Mouse (Mus musculus) forebrain, embryonic 15.5 days (tissue): ENCODE results near the gene Phf2. TPM values are rescaled to one million over a fixed set of nuclear protein-coding genes. Genes with fewer than 3 reads are reported as not detected.
"Not testable (repeated sequence)": the region's sequence is repeated elsewhere in the genome, so short reads cannot be mapped to it uniquely, and the experiment has no call there.

ENCODE experiments used
- ATAC-seq: fragments of 200-750 bp; cut with Nextera tagmentation; replicated peaks from 2 replicates; pipeline ENCODE4 v1.8.0; 2017; ENCODE audit warnings: mild to moderate bottlenecking, moderate TSS enrichment, moderate library complexity
- H3K27ac ChIP-seq: fragments of 300-500 bp; sonication (generic); replicated peaks from 2 replicates; pipeline ENCODE4 v1.5.1; 2015; ENCODE audit warnings: mild to moderate bottlenecking, inconsistent platforms
- H3K27me3 ChIP-seq: fragments of 300-500 bp; sonication (generic); 2 replicates; pipeline ENCODE4 v1.6.1; 2015; ENCODE audit warnings: inconsistent platforms
- H3K36me3 ChIP-seq: fragments of 300-500 bp; sonication (generic); 2 replicates; pipeline ENCODE4 v1.6.1; 2015; ENCODE audit warnings: mild to moderate bottlenecking, inconsistent platforms
- H3K4me1 ChIP-seq: fragments of 300-500 bp; sonication (generic); 2 replicates; pipeline ENCODE4 v1.6.1; 2015; ENCODE audit warnings: inconsistent platforms
- H3K4me2 ChIP-seq: fragments of 300-500 bp; sonication (generic); replicated peaks from 2 replicates; pipeline ENCODE4 v1.6.1; 2015; ENCODE audit warnings: mild to moderate bottlenecking, inconsistent platforms
- H3K4me3 ChIP-seq: fragments of 300-500 bp; sonication (generic); 2 replicates; pipeline ENCODE4 v1.5.1; 2015; ENCODE audit warnings: mild to moderate bottlenecking, inconsistent platforms
- H3K9ac ChIP-seq: fragments of 300-500 bp; sonication (generic); replicated peaks from 2 replicates; pipeline ENCODE4 v1.6.1; 2015; ENCODE audit warnings: mild to moderate bottlenecking, inconsistent platforms
- H3K9me3 ChIP-seq: fragments of 300-500 bp; sonication (generic); 2 replicates; pipeline ENCODE4 v1.6.1; 2016; ENCODE audit warnings: inconsistent platforms
- WGBS: fragments of 180-500 bp; shearing (Covaris S2); methylation state at CpG from one replicate; pipeline ENCODE4 v1.1.7; 2015; ENCODE audit warnings: mixed read lengths; 5-methylcytosine and 5-hydroxymethylcytosine counted together
- polyA plus RNA-seq: library from polyadenylated mRNA; unstranded; fragments of >200 nt; fragmentation: Nextera tagmentation; extraction: Ambion mirVana; gene quantifications from 2 replicates; pipeline ENCODE4 v1.2.1, GENCODE M21; 2015

Phf2 gene
- polyA plus RNA-seq, 1 experiment from 2014 or later, result 10.5 TPM

GRCm38 (mm10) chr13:48830528-48831250 is 40.2 kb downstream of the Phf2 start:
- Histone ChIP-seq H3K36me3 (peaks cover 30% of the 10 kb centered on the region), H3K4me2 (no peak overlapping the region)

DNA sequence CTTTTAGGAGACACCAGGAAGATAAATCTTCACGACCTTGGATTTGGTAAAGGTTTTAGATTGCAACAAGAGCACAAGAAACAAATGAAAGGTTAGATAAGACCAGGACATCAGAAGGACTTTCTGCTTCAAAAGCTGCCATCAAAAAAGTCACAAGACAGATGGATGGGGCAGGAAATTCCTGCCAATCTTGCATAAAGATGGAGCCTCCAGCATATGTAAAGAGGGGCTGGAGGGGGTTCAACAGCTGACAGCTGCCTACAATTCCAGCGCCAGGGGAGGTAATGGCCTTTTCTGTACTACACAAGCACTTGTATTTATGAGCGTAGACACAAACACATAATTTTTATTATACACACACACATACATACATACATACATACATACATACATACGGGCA is 41.1 kb downstream of the Phf2 start:
- no peak for ATAC-seq
- H3K9me3 ChIP-seq, result no peaks in the 10 kb centered on the region
- H3K27me3 ChIP-seq, result no peaks in the 10 kb centered on the region
- peaks cover 25% of the 10 kb centered on the region for H3K4me1 ChIP-seq
- peaks cover 39% of the 10 kb centered on the region for H3K36me3 ChIP-seq
- H3K4me3 ChIP-seq, result no peak overlapping the region
- WGBS, result 65% methylated on average over 4 of the region's 4 CpGs
- no peak overlapping the region for H3K9ac ChIP-seq
- no peak overlapping the region for H3K4me2 ChIP-seq
- peak overlapping the region; percentile 76 for H3K27ac ChIP-seq

More at GRCm38 (mm10) chr13:48830528-48831250, 40.2 kb downstream of the Phf2 start:
- H3K9me3 ChIP-seq, result no peaks in the 10 kb centered on the region
- peak overlapping the region; percentile 76 for H3K27ac ChIP-seq
- 56% methylated on average over 14 of the region's 14 CpGs for WGBS
- H3K4me1 ChIP-seq, result peaks cover 25% of the 10 kb centered on the region
- H3K4me3 ChIP-seq, result no peak overlapping the region
- H3K9ac ChIP-seq, result no peak overlapping the region
- no peaks in the 10 kb centered on the region for H3K27me3 ChIP-seq
- ATAC-seq, result peak; percentile 83

GRCm38 (mm10) chr13:48822871-48823270 is 48.0 kb downstream of the Phf2 start:
- WGBS, result 96% methylated on average over 9 of the region's 9 CpGs
- no peaks in the 10 kb centered on the region for H3K4me1 ChIP-seq
- no peaks in the 10 kb centered on the region for H3K27me3 ChIP-seq
- no peaks in the 10 kb centered on the region for H3K9me3 ChIP-seq
- peaks cover 75% of the 10 kb centered on the region for H3K36me3 ChIP-seq
- no peak overlapping the region for H3K4me3 ChIP-seq
- H3K4me2 ChIP-seq, result no peak overlapping the region
- ATAC-seq, result no peak
- H3K9ac ChIP-seq, result no peak overlapping the region
- no peak overlapping the region for H3K27ac ChIP-seq

- H3K27me3 ChIP-seq, result no peaks in the 10 kb centered on the region
- H3K36me3 ChIP-seq, result peaks cover 75% of the 10 kb centered on the region
- H3K9ac ChIP-seq, result no peak overlapping the region
- 94% methylated on average over 10 of the region's 10 CpGs for WGBS
- H3K4me3 ChIP-seq, result no peak overlapping the region
- ATAC-seq, result no peak
- H3K9me3 ChIP-seq, result no peaks in the 10 kb centered on the region
- H3K27ac ChIP-seq, result no peak overlapping the region
- H3K4me2 ChIP-seq, result no peak overlapping the region
- no peaks in the 10 kb centered on the region for H3K4me1 ChIP-seq
Measured at GRCm38 (mm10) chr13:48822288-48822687, 48.6 kb downstream of the Phf2 start.

- Histone ChIP-seq H3K9ac (no peak overlapping the region), H3K27ac (no peak overlapping the region), H3K36me3 (peaks cover 72% of the 10 kb centered on the region), H3K4me1 (no peaks in the 10 kb centered on the region), H3K27me3 (no peaks in the 10 kb centered on the region), H3K4me3 (no peak overlapping the region), H3K9me3 (no peaks in the 10 kb centered on the region), H3K4me2 (no peak overlapping the region)
- no peak for ATAC-seq
- WGBS, result 91% methylated on average over 3 of the region's 3 CpGs
Measured at GRCm38 (mm10) chr13:48819131-48819530, 51.8 kb downstream of the Phf2 start.

DNA sequence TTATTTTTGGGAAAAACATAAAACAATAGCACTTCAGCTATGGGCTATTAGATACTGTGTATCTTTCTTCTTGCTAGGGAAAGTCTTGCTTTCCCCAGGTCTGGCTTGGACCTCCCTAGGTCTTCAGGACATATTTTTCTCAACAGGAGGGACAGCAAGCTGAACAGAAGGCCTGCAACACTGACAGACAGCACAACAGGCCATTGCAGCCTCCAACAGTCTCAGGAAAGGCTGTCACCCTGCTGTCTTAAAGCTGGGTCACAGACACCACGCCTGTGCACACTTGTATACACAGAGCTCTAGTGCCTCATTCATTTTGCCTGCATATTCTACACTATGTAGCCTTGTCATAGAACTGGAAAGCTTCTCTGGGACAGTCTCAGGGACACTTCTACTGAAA is 56.5 kb downstream of the Phf2 start:
- Histone ChIP-seq H3K4me1 (no peaks in the 10 kb centered on the region), H3K9ac (no peak overlapping the region), H3K4me2 (no peak overlapping the region), H3K27ac (no peak overlapping the region), H3K4me3 (no peak overlapping the region), H3K9me3 (no peaks in the 10 kb centered on the region), H3K36me3 (peaks cover 79% of the 10 kb centered on the region), H3K27me3 (no peaks in the 10 kb centered on the region)
- no peak for ATAC-seq
- WGBS, result 79% methylated on average over 1 of the region's 1 CpGs

GRCm38 (mm10) chr13:48810991-48811390 is 59.9 kb downstream of the Phf2 start:
- Histone ChIP-seq H3K27ac (no peak overlapping the region), H3K9me3 (no peaks in the 10 kb centered on the region), H3K4me1 (no peaks in the 10 kb centered on the region), H3K27me3 (no peaks in the 10 kb centered on the region), H3K9ac (no peak overlapping the region), H3K36me3 (peaks cover 60% of the 10 kb centered on the region), H3K4me2 (no peak overlapping the region), H3K4me3 (no peak overlapping the region)
- WGBS, result 71% methylated on average over 9 of the region's 9 CpGs
- no peak for ATAC-seq

GRCm38 (mm10) chr13:48810274-48810823 is 60.6 kb downstream of the Phf2 start:
- Histone ChIP-seq H3K36me3 (peaks cover 58% of the 10 kb centered on the region), H3K4me3 (no peak overlapping the region), H3K27me3 (no peaks in the 10 kb centered on the region), H3K27ac (no peak overlapping the region), H3K4me1 (no peaks in the 10 kb centered on the region), H3K4me2 (no peak overlapping the region), H3K9ac (no peak overlapping the region), H3K9me3 (no peaks in the 10 kb centered on the region)
- no peak for ATAC-seq
- 80% methylated on average over 7 of the region's 7 CpGs for WGBS

DNA sequence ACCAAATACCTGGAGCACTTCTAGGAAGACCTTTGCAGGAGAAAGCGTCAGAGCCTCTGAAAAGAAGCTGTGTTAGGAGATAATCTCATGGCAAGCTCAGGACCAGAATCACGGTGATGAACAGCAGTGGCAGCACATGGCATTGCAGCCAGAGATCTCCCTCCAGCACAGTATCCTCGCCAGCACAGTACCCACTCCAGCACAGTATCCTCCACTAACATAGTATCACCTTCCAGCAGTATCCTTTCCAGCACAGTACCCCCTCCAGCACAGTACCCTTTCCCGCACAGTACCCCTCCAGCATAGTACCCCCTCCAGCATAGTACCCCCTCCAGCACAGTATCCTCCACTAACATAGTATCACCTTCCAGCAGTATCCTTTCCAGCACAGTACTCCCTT is 61.3 kb downstream of the Phf2 start:
- 87% methylated on average over 4 of the region's 4 CpGs for WGBS
- H3K27me3 ChIP-seq, H3K9me3 ChIP-seq, H3K4me2 ChIP-seq, H3K4me3 ChIP-seq, H3K27ac ChIP-seq, ATAC-seq, H3K4me1 ChIP-seq, H3K9ac ChIP-seq: not testable (repeated sequence)
- H3K36me3 ChIP-seq, result peaks cover 55% of the 10 kb centered on the region

- H3K4me3 ChIP-seq, result no peak overlapping the region
- no peaks in the 10 kb centered on the region for H3K4me1 ChIP-seq
- no peak overlapping the region for H3K27ac ChIP-seq
- H3K36me3 ChIP-seq, result peaks cover 56% of the 10 kb centered on the region
- WGBS, result 62% methylated on average over 5 of the region's 5 CpGs
- no peak overlapping the region for H3K4me2 ChIP-seq
- no peaks in the 10 kb centered on the region for H3K9me3 ChIP-seq
- H3K9ac ChIP-seq, result no peak overlapping the region
- no peaks in the 10 kb centered on the region for H3K27me3 ChIP-seq
- ATAC-seq, result peak; percentile 27
Measured at GRCm38 (mm10) chr13:48807481-48808031, 63.4 kb downstream of the Phf2 start.

GRCm38 (mm10) chr13:48802181-48802580 is 68.7 kb downstream of the Phf2 start:
- Histone ChIP-seq H3K9ac (no peak overlapping the region), H3K4me3 (no peak overlapping the region), H3K4me2 (no peak overlapping the region), H3K4me1 (no peaks in the 10 kb centered on the region; the same call in 1 of the 2 replicates), H3K27me3 (no peaks in the 10 kb centered on the region), H3K9me3 (no peaks in the 10 kb centered on the region), H3K27ac (no peak overlapping the region), H3K36me3 (peaks cover 41% of the 10 kb centered on the region)
- 38% methylated on average over 15 of the region's 15 CpGs for WGBS
- no peak for ATAC-seq

DNA sequence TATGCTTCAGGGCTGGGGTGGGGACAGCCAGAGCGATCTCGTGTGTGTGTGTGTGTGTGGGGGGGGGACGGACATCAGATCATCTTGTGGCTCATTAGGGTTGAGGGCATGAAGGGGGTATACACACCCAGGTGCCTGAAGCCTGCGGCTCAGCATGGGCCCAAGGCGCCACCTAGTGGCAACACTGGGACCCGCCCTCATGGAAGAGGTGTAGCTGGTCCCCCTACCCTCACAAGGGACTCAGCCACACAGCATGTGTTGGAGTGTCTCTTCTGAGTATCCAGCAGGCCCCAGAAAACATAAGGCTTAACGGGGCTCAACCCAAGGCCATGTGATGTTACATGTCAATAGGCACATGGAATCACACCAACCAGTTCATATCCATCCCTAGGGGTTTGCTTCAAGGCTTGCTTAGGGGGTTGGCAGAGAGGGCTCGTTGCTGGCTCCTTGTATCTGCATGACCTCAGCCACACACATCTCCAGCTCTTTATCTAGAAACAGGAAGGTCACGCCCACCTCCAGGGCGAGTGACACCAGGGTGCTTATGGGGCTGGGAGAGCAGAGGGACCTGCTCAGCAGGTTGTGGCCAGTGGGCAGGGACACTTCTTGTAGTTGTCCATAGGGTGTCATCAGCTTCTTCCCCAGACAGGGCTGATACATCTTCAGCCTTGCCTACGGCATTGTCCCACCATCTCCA is 69.9 kb downstream of the Phf2 start:
- WGBS, result 28% methylated on average over 11 of the region's 11 CpGs
- Histone ChIP-seq H3K9me3 (no peaks in the 10 kb centered on the region), H3K27ac (no peak overlapping the region), H3K4me2 (no peak overlapping the region), H3K4me3 (no peak overlapping the region), H3K9ac (no peak overlapping the region), H3K27me3 (no peaks in the 10 kb centered on the region), H3K4me1 (no peaks in the 10 kb centered on the region; the same call in 1 of the 2 replicates), H3K36me3 (peaks cover 30% of the 10 kb centered on the region)
- ATAC-seq, result peak; percentile 81
